Mouse (Mus musculus): ENCODE results near the gene Fam133b. TPM values are rescaled to one million over a fixed set of nuclear protein-coding genes. Genes with fewer than 3 reads are reported as not detected.
A peak's percentile ranks its signal among the peaks of the same experiment; 100 is the strongest.

Gene Fam133b
- polyA plus RNA-seq, 1 experiment from 2014 or later: 15.7 TPM

DNA sequence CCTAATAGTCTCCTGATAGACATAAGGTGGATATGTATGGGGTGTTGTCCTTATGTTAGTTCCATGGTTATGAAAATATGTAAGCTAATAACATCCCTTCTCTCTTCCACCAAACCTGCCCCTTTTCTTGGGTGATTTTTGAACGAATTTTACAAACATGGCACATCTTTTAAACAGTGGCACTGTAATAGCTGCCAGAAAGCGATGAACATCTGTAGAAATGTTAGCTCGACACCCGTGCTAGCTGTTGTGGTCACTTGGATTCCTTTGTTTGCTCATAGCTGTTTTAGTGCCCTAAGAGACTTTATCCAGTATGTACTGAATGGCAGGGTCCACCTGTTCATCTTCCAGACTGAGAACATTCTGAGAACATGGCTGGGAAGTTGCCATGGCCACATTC, 27.6 kb downstream of the Fam133b start, which contains the start of gene 1700109H08Rik:
1700109H08Rik (plus strand) TSS at position 301 of the 400 bp plus-strand sequence.
- Histone ChIP-seq H3K9me3 (peaks cover 11% of the 10 kb centered on the region), H3K27me3 (replicated peaks) (no peaks in the 10 kb centered on the region), H3K4me1 (no peaks in the 10 kb centered on the region), H3K27ac (replicated peaks) (no peak within 1 kb of the TSS), H3K36me3 (peaks cover 99% of the 10 kb centered on the region), H3K4me3 (no peak within 1 kb of the TSS), H3K9ac (no peak within 1 kb of the TSS), H3K4me2 (no peak within 1 kb of the TSS)
- WGBS: 96% methylated on average over 4 of the region's 4 CpGs
- ATAC-seq (ENCODE audit: extremely low read depth, insufficient number of reproducible peaks, low FRiP score, low TSS enrichment): no peak

DNA sequence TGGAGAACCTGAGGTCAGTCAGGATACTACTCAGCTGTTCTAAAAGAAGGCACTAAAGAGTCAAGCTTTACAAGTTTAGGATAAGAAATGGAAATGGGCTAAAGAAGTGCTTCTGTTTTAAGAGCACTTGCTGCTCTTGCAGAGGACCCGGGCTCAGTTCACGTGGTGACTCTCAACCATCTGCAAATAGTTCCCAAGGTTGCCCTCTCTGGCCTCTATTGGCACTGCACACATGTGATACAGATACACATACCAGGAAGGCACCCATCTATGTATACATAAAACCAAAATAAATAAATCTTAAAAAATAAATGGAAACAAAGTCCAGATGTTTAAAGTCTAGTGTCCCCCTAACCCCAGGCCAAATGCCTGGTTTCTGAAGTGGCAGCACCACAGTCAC, 31.2 kb downstream of the Fam133b start:
- H3K36me3 ChIP-seq: peaks cover 100% of the 10 kb centered on the region
- H3K27me3 ChIP-seq (replicated peaks): no peaks in the 10 kb centered on the region
- no peaks in the 10 kb centered on the region for H3K4me1 ChIP-seq
- H3K9ac ChIP-seq: no peak overlapping the region
- H3K4me2 ChIP-seq: no peak overlapping the region
- ATAC-seq (ENCODE audit: extremely low read depth, insufficient number of reproducible peaks, low FRiP score, low TSS enrichment): no peak
- 94% methylated on average over 2 of the region's 2 CpGs for WGBS
- no peak overlapping the region for H3K4me3 ChIP-seq
- no peak overlapping the region for H3K27ac ChIP-seq (replicated peaks)
- H3K9me3 ChIP-seq: peaks cover 11% of the 10 kb centered on the region

DNA sequence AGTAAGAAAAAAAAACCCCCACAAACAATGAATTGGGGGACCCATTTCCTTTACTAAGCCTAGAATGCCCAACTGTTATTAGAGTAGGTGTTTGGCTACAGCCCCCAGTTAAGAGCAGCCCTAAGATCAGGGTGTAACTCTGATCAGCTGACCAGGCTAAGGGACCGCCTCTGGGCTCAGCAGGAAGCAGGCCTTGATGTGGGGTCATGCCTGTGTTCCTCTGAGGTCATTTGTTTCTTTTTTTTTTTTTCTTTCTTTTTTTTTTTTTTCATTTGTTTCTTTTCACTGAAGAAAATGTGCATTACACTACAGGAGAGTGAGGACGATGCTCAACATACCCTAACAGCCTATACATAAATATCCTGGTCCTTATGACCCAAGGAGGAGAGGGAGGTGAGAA, 34.3 kb downstream of the Fam133b start:
- peaks cover 11% of the 10 kb centered on the region for H3K9me3 ChIP-seq
- no peaks in the 10 kb centered on the region for H3K4me1 ChIP-seq
- no peaks in the 10 kb centered on the region for H3K27me3 ChIP-seq (replicated peaks)
- H3K9ac ChIP-seq: no peak overlapping the region
- peaks cover 99% of the 10 kb centered on the region for H3K36me3 ChIP-seq
- no peak overlapping the region for H3K4me3 ChIP-seq
- H3K4me2 ChIP-seq: no peak overlapping the region
- ATAC-seq (ENCODE audit: extremely low read depth, insufficient number of reproducible peaks, low FRiP score, low TSS enrichment): no peak
- H3K27ac ChIP-seq (replicated peaks): no peak overlapping the region
- WGBS: 91% methylated on average over 2 of the region's 2 CpGs

DNA sequence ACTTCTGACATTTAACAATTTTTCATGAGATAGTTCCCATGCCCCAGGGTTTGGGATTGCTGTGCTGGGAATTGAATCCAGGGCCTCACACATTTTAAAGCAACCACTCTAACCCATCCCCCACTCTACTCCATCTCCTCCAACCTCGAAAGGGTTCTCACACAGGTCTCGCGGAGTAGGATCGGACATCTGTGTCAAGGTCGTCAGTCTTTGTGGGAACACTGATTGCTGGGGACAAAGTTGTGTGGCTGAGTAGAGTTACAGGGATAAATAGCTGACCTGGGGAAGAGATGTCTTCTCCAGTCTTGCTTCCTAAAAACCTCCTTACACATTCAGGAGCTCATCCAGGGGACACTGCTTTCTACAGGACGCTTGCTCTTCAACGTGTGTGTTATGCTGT, 35.4 kb downstream of the Fam133b start:
- no peak overlapping the region for H3K4me2 ChIP-seq
- no peak overlapping the region for H3K4me3 ChIP-seq
- no peak for ATAC-seq (ENCODE audit: extremely low read depth, insufficient number of reproducible peaks, low FRiP score, low TSS enrichment)
- H3K27ac ChIP-seq (replicated peaks): no peak overlapping the region
- no peaks in the 10 kb centered on the region for H3K4me1 ChIP-seq
- H3K36me3 ChIP-seq: peaks cover 99% of the 10 kb centered on the region
- H3K9ac ChIP-seq: no peak overlapping the region
- WGBS: 93% methylated on average over 7 of the region's 7 CpGs
- H3K27me3 ChIP-seq (replicated peaks): no peaks in the 10 kb centered on the region
- H3K9me3 ChIP-seq: peaks cover 7% of the 10 kb centered on the region

DNA sequence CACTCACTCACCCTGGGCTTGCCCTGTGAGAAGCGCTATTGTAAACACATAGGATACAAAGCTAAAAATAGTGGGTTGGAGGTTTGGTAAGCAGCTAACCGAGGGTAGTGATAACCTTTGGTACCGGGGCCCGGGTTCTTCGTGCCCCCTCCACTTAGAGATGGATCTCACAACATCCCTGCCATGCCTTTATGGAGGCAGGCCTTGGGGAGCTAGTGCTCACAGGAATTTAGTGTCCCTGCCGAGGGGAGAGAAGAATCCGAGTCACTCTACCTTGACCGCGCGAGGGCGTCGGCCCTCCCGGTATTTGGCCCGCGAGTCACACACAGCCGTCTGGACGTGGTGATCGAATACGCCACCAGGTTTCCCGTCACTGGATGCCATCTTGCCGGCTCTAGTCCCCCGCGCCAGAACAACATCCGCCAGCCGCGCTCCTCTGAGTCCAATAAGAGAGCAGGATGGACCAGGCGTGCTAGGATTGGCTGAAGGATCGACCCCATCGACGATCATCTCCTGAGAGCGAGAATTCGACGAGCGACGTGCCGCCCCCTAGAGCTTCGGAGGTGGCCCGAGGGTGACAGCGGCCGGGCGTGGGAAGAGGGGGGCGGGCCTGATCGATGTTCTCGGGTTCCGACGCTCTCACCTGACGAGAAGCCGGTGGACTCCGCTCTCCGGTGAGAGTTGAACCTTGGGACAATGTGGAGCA, 52.2 kb downstream of the Fam133b start, which contains the start of gene Pex1:
Pex1 (plus strand) TSS at position 374 of the 706 bp plus-strand sequence.
- Histone ChIP-seq H3K27me3 (replicated peaks) (no peaks in the 10 kb centered on the region), H3K9me3 (no peaks in the 10 kb centered on the region), H3K4me3 (peak within 1 kb of the TSS; percentile 89), H3K36me3 (peaks cover 23% of the 10 kb centered on the region), H3K9ac (peak within 1 kb of the TSS; percentile 87), H3K4me2 (peak within 1 kb of the TSS; percentile 96), H3K4me1 (peaks cover 18% of the 10 kb centered on the region), H3K27ac (replicated peaks) (peak within 1 kb of the TSS; percentile 76)
- WGBS: under 1% methylated on average over 50 of the region's 50 CpGs
- peak; percentile 94 for ATAC-seq (ENCODE audit: extremely low read depth, insufficient number of reproducible peaks, low FRiP score, low TSS enrichment)

DNA sequence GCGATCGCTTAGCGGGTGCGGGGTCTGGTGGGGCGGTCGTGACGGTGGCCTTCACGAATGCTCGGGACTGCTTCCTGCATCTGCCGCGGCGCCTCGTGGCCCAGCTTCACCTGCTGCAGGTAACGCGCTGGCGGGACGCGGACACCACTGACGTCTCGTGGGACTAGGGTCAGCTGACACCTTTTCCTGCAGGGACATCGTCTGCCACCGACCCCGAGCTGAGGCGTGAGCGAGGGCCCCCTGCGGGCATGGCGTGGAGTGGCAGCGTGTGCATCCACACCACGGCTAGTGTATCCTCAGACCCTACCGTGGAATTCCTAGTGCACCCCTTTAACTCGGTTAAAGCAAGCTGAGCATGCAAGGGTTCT, 52.8 kb downstream of the Fam133b start, which contains the start of gene Rbm48:
Rbm48 (minus strand) TSS at position 187 of the 368 bp plus-strand sequence.
- Histone ChIP-seq H3K27ac (replicated peaks) (peak within 1 kb of the TSS; percentile 76), H3K9me3 (no peaks in the 10 kb centered on the region), H3K36me3 (peaks cover 18% of the 10 kb centered on the region), H3K4me1 (peaks cover 18% of the 10 kb centered on the region), H3K4me3 (peak within 1 kb of the TSS; percentile 89), H3K4me2 (peak within 1 kb of the TSS; percentile 96), H3K9ac (peak within 1 kb of the TSS; percentile 87), H3K27me3 (replicated peaks) (no peaks in the 10 kb centered on the region)
- ATAC-seq (ENCODE audit: extremely low read depth, insufficient number of reproducible peaks, low FRiP score, low TSS enrichment): peak; percentile 82
- under 1% methylated on average over 31 of the region's 31 CpGs for WGBS

DNA sequence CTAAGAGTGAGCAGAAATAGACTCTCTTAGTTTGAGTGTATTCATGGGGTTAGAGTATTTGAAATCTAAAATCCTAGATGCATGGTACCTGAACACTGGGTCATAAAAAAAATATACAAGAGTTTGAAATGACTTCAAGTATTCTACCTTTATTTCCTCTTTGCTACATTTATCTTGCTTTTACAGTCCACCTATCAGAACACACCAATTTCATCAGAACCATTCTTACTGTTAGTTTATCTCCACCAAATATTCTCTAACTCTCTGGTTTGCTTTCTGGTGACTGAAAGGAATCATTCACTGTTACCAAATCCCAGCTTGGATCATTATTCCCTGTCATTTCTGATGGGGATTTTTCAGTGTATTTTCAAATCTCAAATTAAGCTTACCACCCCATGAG, 53.5 kb downstream of the Fam133b start:
- Histone ChIP-seq H3K4me1 (peaks cover 18% of the 10 kb centered on the region), H3K36me3 (peaks cover 10% of the 10 kb centered on the region), H3K9me3 (no peaks in the 10 kb centered on the region), H3K27me3 (replicated peaks) (no peaks in the 10 kb centered on the region), H3K27ac (replicated peaks) (no peak overlapping the region), H3K4me2 (peak overlapping the region; percentile 96), H3K9ac (peak overlapping the region; percentile 87), H3K4me3 (peak overlapping the region; percentile 89)
- ATAC-seq (ENCODE audit: extremely low read depth, insufficient number of reproducible peaks, low FRiP score, low TSS enrichment): no peak

DNA sequence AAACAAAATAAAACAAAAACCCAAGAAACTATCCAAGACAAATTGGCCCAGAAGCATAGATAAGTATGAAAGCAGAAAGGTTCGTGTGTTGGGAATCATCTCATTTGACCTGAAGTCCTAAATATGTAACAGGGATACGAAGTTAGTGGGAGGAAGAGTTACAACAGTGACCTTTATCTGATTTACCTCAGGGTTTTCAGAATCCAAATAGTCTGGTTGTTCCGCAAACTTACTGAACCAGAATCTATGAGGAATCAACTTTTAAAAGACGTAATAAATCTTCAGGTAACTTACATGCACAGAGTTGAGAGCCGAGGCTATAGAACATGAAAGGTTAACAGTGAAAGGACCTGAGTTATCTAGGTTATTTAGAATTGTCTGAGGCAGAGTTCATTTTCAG, 55.1 kb downstream of the Fam133b start:
- Histone ChIP-seq H3K9me3 (no peaks in the 10 kb centered on the region), H3K27ac (replicated peaks) (no peak overlapping the region), H3K4me3 (no peak overlapping the region), H3K9ac (no peak overlapping the region), H3K4me2 (no peak overlapping the region), H3K4me1 (peaks cover 18% of the 10 kb centered on the region), H3K36me3 (0 out of 2 replicates have a peak, but pooled peaks cover 5% of the 10 kb centered on the region), H3K27me3 (replicated peaks) (no peaks in the 10 kb centered on the region)
- WGBS: 81% methylated on average over 5 of the region's 5 CpGs
- no peak for ATAC-seq (ENCODE audit: extremely low read depth, insufficient number of reproducible peaks, low FRiP score, low TSS enrichment)

DNA sequence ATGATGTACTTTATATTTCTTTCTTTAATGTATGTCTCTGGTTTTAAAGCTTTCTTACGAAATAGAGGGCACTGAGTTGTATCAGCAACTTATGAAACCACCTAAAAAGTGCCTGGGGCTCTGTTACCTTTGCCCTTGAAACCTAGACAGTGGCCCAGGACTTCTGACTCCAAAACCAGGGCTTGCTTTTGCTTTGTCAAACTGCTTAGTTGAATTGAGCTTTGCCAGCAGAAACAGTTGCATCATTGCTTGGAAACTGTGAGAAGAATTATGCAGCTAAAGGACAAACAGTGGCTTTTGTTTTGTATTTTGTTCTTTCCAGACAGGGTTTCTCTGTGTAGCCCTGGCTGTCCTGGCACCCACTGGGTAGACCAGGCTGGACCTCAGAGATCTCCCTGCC, 56.7 kb downstream of the Fam133b start:
- ATAC-seq (ENCODE audit: extremely low read depth, insufficient number of reproducible peaks, low FRiP score, low TSS enrichment): no peak
- H3K9me3 ChIP-seq: no peaks in the 10 kb centered on the region
- no peak overlapping the region for H3K9ac ChIP-seq
- H3K27ac ChIP-seq (replicated peaks): no peak overlapping the region
- no peak overlapping the region for H3K4me2 ChIP-seq
- H3K36me3 ChIP-seq: peaks cover 16% of the 10 kb centered on the region
- H3K4me3 ChIP-seq: no peak overlapping the region
- 72% methylated on average over 1 of the region's 1 CpGs for WGBS
- no peaks in the 10 kb centered on the region for H3K27me3 ChIP-seq (replicated peaks)
- H3K4me1 ChIP-seq: peaks cover 7% of the 10 kb centered on the region

DNA sequence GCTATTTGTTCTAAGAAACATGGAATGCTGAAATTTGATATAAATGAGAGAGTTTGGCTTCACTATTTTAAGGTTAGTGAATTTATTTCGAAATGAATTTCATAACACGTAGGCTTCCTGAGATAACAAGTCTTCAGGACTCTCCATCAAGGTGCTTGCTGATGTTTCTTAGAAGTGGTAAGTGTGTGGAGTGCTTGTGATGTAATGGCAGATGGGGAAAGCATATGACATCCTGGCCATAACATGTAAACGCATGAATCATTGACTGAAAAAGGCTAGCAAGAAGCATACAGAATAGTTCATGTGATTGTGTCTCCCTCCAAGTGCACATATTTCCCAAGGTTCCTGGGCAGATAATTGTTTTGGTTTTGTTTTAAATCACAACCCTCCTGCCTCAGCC, 57.2 kb downstream of the Fam133b start:
- H3K4me3 ChIP-seq: no peak overlapping the region
- H3K27ac ChIP-seq (replicated peaks): no peak overlapping the region
- no peaks in the 10 kb centered on the region for H3K27me3 ChIP-seq (replicated peaks)
- no peak overlapping the region for H3K9ac ChIP-seq
- WGBS: 79% methylated on average over 3 of the region's 3 CpGs
- no peak overlapping the region for H3K4me2 ChIP-seq
- peaks cover 21% of the 10 kb centered on the region for H3K36me3 ChIP-seq
- peaks cover 4% of the 10 kb centered on the region for H3K4me1 ChIP-seq
- H3K9me3 ChIP-seq: no peaks in the 10 kb centered on the region
- ATAC-seq (ENCODE audit: extremely low read depth, insufficient number of reproducible peaks, low FRiP score, low TSS enrichment): no peak

DNA sequence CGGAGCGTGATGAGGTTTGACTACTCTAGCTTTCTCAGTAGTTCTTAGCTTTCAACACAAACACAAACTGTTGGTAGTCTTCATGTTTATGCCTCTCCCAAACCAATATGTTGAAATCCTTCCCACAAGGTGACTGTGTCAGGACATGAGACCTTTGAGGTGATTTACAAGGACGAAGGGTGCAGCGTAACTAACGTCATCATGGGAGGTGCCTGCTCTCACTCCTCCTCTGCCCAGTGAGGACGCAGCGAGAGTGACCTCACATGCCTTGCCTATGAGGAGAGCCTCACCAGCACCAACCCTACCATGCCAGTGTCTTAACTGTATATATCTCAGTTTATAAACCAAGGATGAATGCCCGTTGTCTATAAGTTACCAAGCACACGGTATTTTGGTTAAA, 63.5 kb downstream of the Fam133b start:
- Histone ChIP-seq H3K4me2 (no peak overlapping the region), H3K9ac (no peak overlapping the region), H3K27me3 (replicated peaks) (no peaks in the 10 kb centered on the region), H3K4me3 (no peak overlapping the region), H3K27ac (replicated peaks) (no peak overlapping the region), H3K36me3 (peaks cover 63% of the 10 kb centered on the region), H3K9me3 (no peaks in the 10 kb centered on the region), H3K4me1 (no peaks in the 10 kb centered on the region)
- no peak for ATAC-seq (ENCODE audit: extremely low read depth, insufficient number of reproducible peaks, low FRiP score, low TSS enrichment)
- 91% methylated on average over 9 of the region's 9 CpGs for WGBS

DNA sequence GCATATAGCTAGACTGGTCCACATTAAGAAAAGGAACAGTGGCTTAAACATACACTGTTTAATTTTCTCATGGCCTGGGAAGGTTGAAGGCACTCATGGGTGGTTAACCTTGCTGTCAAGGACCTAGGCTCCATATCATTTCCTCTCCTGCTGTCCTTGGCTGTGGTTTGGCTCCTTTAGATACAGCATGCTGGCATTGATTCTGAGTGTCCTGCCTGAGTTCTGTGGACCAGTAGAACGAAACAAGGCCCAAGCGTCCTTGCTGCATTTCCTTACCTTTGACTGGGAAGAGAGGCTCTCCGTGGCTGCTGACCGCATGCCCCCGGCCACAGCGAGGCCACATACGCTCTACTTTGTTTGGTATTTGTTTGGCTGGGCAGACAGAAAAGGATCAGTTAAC, 65.6 kb downstream of the Fam133b start:
- Histone ChIP-seq H3K4me2 (no peak overlapping the region), H3K4me1 (no peaks in the 10 kb centered on the region), H3K4me3 (no peak overlapping the region), H3K9ac (no peak overlapping the region), H3K27ac (replicated peaks) (no peak overlapping the region), H3K27me3 (replicated peaks) (no peaks in the 10 kb centered on the region), H3K36me3 (peaks cover 66% of the 10 kb centered on the region), H3K9me3 (no peaks in the 10 kb centered on the region)
- WGBS: 89% methylated on average over 7 of the region's 7 CpGs
- ATAC-seq (ENCODE audit: extremely low read depth, insufficient number of reproducible peaks, low FRiP score, low TSS enrichment): no peak
